Mouse (Mus musculus) G1E (cell line): ENCODE data around the gene Myo1b. TPM values are rescaled to one million over a fixed set of nuclear protein-coding genes. Genes with fewer than 3 reads are reported as not detected.

Experiments
- ATAC-seq: 2 replicates; pipeline ENCODE4 v1.8.0; 2016; ENCODE audit warnings: mild to moderate bottlenecking; ENCODE audit not compliant: insufficient number of reproducible peaks, poor library complexity, low FRiP score, severe bottlenecking; ENCODE audit errors: extremely low read depth
- DNase-seq: peaks from one replicate; pipeline ENCODE4 v3.0.0; 2012; ENCODE audit warnings: low spot score
- H3K27me3 ChIP-seq: 2 replicates; pipeline ENCODE4 v1.6.1; 2012; ENCODE audit warnings: mild to moderate bottlenecking, low read length, inconsistent platforms; ENCODE audit not compliant: insufficient read depth
- H3K36me3 ChIP-seq: replicated peaks from 2 replicates; pipeline ENCODE3; 2012; ENCODE audit warnings: mild to moderate bottlenecking, inconsistent platforms
- H3K4me1 ChIP-seq: 2 replicates; pipeline ENCODE4 v1.6.1; 2012; ENCODE audit warnings: low read depth, low read length, inconsistent platforms, mixed read lengths; ENCODE audit not compliant: insufficient read depth
- H3K4me3 ChIP-seq: 2 replicates; pipeline ENCODE4 v1.5.1; 2012; ENCODE audit warnings: low read depth, mild to moderate bottlenecking, inconsistent platforms, low read length, moderate library complexity, mixed read lengths
- H3K9me3 ChIP-seq: replicated peaks from 2 replicates; pipeline ENCODE4 v1.6.1; 2012; ENCODE audit warnings: inconsistent platforms
- CTCF ChIP-seq: IDR thresholded peaks from 2 replicates; pipeline ENCODE4 v1.5.1; 2012; ENCODE audit warnings: low read depth, low read length, inconsistent platforms, mixed read lengths
- GATA1 ChIP-seq: IDR thresholded peaks from 2 replicates; pipeline ENCODE4 v1.6.1; 2012; ENCODE audit warnings: borderline replicate concordance, low read length, inconsistent platforms, mixed read lengths
- GATA2 ChIP-seq: IDR thresholded peaks from 2 replicates; pipeline ENCODE4 v1.6.1; 2012; ENCODE audit warnings: low read depth, low read length, inconsistent platforms, borderline replicate concordance
- POLR2AphosphoS5 ChIP-seq: IDR thresholded peaks from 2 replicates; pipeline ENCODE4 v1.6.1; 2012; ENCODE audit warnings: low read depth, low read length, inconsistent platforms; ENCODE audit not compliant: insufficient replicate concordance
- TAL1 ChIP-seq: conservative IDR thresholded peaks from 2 replicates; pipeline ENCODE4 v1.6.1; 2012; ENCODE audit warnings: low read depth, low read length, inconsistent platforms, mixed read lengths
- polyA plus RNA-seq: library from polyadenylated mRNA; stranded (reverse); fragments of >175 nt; gene quantifications from 2 replicates; pipeline ENCODE4 v1.2.3, GENCODE M21; 2012
- total RNA-seq, 2 experiments: library from RNA; stranded (forward) in 1 of 2; stranded (reverse) in 1 of 2; fragments of 200-1000 nt in 1 of 2; fragments of >200 nt in 1 of 2; fragmentation: Nextera tagmentation in 1 of 2; gene quantifications; 2 replicates each; pipeline ENCODE4 v1.2.3; 2014 to 2017

The Myo1b gene
- total and polyA plus RNA-seq, 3 experiments = 0.98 TPM; not detected in 2

- Histone ChIP-seq H3K4me3 (no peak overlapping the region), H3K4me1 (no peaks in the 10 kb centered on the region), H3K36me3 (no peaks in the 10 kb centered on the region), H3K9me3 (no peaks in the 10 kb centered on the region), H3K27me3 (no peaks in the 10 kb centered on the region)
- DNase-seq (no peak), ATAC-seq (no peak)
- TF ChIP-seq POLR2AphosphoS5 (no peak), GATA2 (no peak), GATA1 (no peak)
Observed at GRCm38 (mm10) chr1:51743756-51744425, 172.0 kb downstream of the Myo1b start.

GRCm38 (mm10) chr1:51742586-51742985 lies 173.3 kb downstream of the Myo1b start:
- no peaks in the 10 kb centered on the region for H3K36me3 ChIP-seq
- no peak for TF ChIP-seq GATA1
- no peak for TF ChIP-seq GATA2
- no peak for TF ChIP-seq TAL1
- TF ChIP-seq POLR2AphosphoS5 = no peak
- no peak for TF ChIP-seq CTCF
- H3K9me3 ChIP-seq = no peaks in the 10 kb centered on the region
- no peak overlapping the region for H3K4me3 ChIP-seq
- no peaks in the 10 kb centered on the region for H3K27me3 ChIP-seq
- DNase-seq (no peak), ATAC-seq (no peak)
- H3K4me1 ChIP-seq = no peaks in the 10 kb centered on the region

- no peak overlapping the region for H3K4me3 ChIP-seq
- no peaks in the 10 kb centered on the region for H3K36me3 ChIP-seq
- H3K9me3 ChIP-seq = no peaks in the 10 kb centered on the region
- H3K27me3 ChIP-seq = no peaks in the 10 kb centered on the region
- TF ChIP-seq POLR2AphosphoS5 (no peak), TAL1 (no peak)
- DNase-seq (no peak), ATAC-seq (no peak)
- no peaks in the 10 kb centered on the region for H3K4me1 ChIP-seq
Observed at GRCm38 (mm10) chr1:51740626-51741231, 175.1 kb downstream of the Myo1b start.

- ATAC-seq (no peak), DNase-seq (no peak)
- Histone ChIP-seq H3K27me3 (no peaks in the 10 kb centered on the region), H3K36me3 (no peaks in the 10 kb centered on the region), H3K4me3 (no peak overlapping the region), H3K9me3 (no peaks in the 10 kb centered on the region), H3K4me1 (no peaks in the 10 kb centered on the region)
- TF ChIP-seq POLR2AphosphoS5 = no peak
- no peak for TF ChIP-seq CTCF
- TF ChIP-seq TAL1 = no peak
- TF ChIP-seq GATA2 = no peak
- TF ChIP-seq GATA1 = no peak
Observed at GRCm38 (mm10) chr1:51739252-51739852, 176.5 kb downstream of the Myo1b start.

- ATAC-seq = no peak
Observed at GRCm38 (mm10) chr1:51736822-51737221, 179.0 kb downstream of the Myo1b start.

GRCm38 (mm10) chr1:51734721-51735120 lies 181.2 kb downstream of the Myo1b start:
- no peak for ATAC-seq

More at GRCm38 (mm10) chr1:51736822-51737221, 179.0 kb downstream of the Myo1b start:
- TF ChIP-seq CTCF (no peak), GATA2 (no peak), GATA1 (no peak), TAL1 (no peak), POLR2AphosphoS5 (no peak)
- Histone ChIP-seq H3K4me1 (no peaks in the 10 kb centered on the region), H3K4me3 (no peak overlapping the region), H3K9me3 (no peaks in the 10 kb centered on the region), H3K36me3 (no peaks in the 10 kb centered on the region), H3K27me3 (no peaks in the 10 kb centered on the region)
- DNase-seq = no peak

More at GRCm38 (mm10) chr1:51734721-51735120, 181.2 kb downstream of the Myo1b start:
- no peaks in the 10 kb centered on the region for H3K27me3 ChIP-seq
- no peaks in the 10 kb centered on the region for H3K36me3 ChIP-seq
- no peak for TF ChIP-seq CTCF
- no peak for TF ChIP-seq POLR2AphosphoS5
- TF ChIP-seq GATA1 = no peak
- TF ChIP-seq GATA2 = no peak
- no peak for TF ChIP-seq TAL1
- no peaks in the 10 kb centered on the region for H3K4me1 ChIP-seq
- no peaks in the 10 kb centered on the region for H3K9me3 ChIP-seq
- no peak for DNase-seq
- H3K4me3 ChIP-seq = no peak overlapping the region
